Mouse (Mus musculus) liver, embryonic 13.5 days (tissue): Measurements from ENCODE around the gene Cdc37l1. TPM values are rescaled to one million over a fixed set of nuclear protein-coding genes. Genes with fewer than 3 reads are reported as not detected.
"Not testable (repeated sequence)": the region's sequence is repeated elsewhere in the genome, so short reads cannot be mapped to it uniquely, and the experiment has no call there.

Experiments
- ATAC-seq: fragments of 200-750 bp; cut with Nextera tagmentation; 2 replicates; pipeline ENCODE4 v1.8.0; 2017; ENCODE audit warnings: low read depth, mild to moderate bottlenecking, moderate number of reproducible peaks, moderate library complexity
- DNase-seq: peaks from one replicate; pipeline ENCODE4 v3.0.0; 2022
- H3K27ac ChIP-seq: fragments of 300-500 bp; sonication (generic); 2 replicates; pipeline ENCODE4 v1.5.1; 2015; ENCODE audit warnings: moderate library complexity, mild to moderate bottlenecking, inconsistent platforms
- H3K27me3 ChIP-seq: fragments of 300-500 bp; sonication (generic); 2 replicates; pipeline ENCODE4 v1.6.1; 2015; ENCODE audit warnings: mild to moderate bottlenecking, inconsistent platforms
- H3K36me3 ChIP-seq: fragments of 300-500 bp; sonication (generic); 2 replicates; pipeline ENCODE4 v1.6.1; 2015; ENCODE audit warnings: mild to moderate bottlenecking, inconsistent platforms
- H3K4me1 ChIP-seq: fragments of 300-500 bp; sonication (generic); replicated peaks from 2 replicates; pipeline ENCODE4 v1.6.1; 2015; ENCODE audit warnings: inconsistent platforms
- H3K4me2 ChIP-seq: fragments of 300-500 bp; sonication (generic); 2 replicates; pipeline ENCODE4 v1.6.1; 2015; ENCODE audit warnings: inconsistent platforms, mild to moderate bottlenecking, moderate library complexity
- H3K4me3 ChIP-seq: fragments of 300-500 bp; sonication (generic); replicated peaks from 2 replicates; pipeline ENCODE4 v1.5.1; 2015; ENCODE audit warnings: mild to moderate bottlenecking, inconsistent platforms
- H3K9ac ChIP-seq: fragments of 300-500 bp; sonication (generic); 2 replicates; pipeline ENCODE4 v1.6.1; 2015; ENCODE audit warnings: mild to moderate bottlenecking, inconsistent platforms
- H3K9me3 ChIP-seq: fragments of 300-500 bp; sonication (generic); replicated peaks from 2 replicates; pipeline ENCODE4 v1.6.1; 2016; ENCODE audit warnings: inconsistent platforms
- WGBS: fragments of 180-500 bp; shearing (Covaris S2); methylation state at CpG from one replicate; pipeline ENCODE4 v1.1.7; 2015; ENCODE audit not compliant: insufficient replicate concordance; 5-methylcytosine and 5-hydroxymethylcytosine counted together
- polyA plus RNA-seq: library from polyadenylated mRNA; unstranded; fragments of >200 nt; fragmentation: Nextera tagmentation; extraction: Ambion mirVana; gene quantifications from 2 replicates; pipeline ENCODE4 v1.2.1, GENCODE M21; 2015

The Cdc37l1 gene
- polyA plus RNA-seq, 1 experiment from 2014 or later = 10.4 TPM

- WGBS = 52% methylated on average over 11 of the region's 11 CpGs
- no peaks in the 10 kb centered on the region for H3K36me3 ChIP-seq
- H3K4me2 ChIP-seq = no peak overlapping the region
- H3K4me1 ChIP-seq = peaks cover 5% of the 10 kb centered on the region; the same call in 1 of the 2 replicates
- H3K27me3 ChIP-seq = peaks cover 19% of the 10 kb centered on the region
- H3K4me3 ChIP-seq = no peak overlapping the region
- ATAC-seq = no peak
- H3K9ac ChIP-seq = no peak overlapping the region
- H3K9me3 ChIP-seq = no peaks in the 10 kb centered on the region
- no peak overlapping the region for H3K27ac ChIP-seq
- DNase-seq = no peak
These were observed 19.9 kb upstream of the Cdc37l1 start for GRCm38 (mm10) chr19:28970251-28970650.

- DNase-seq = peak; percentile 59
- Histone ChIP-seq H3K4me1 (peaks cover 3% of the 10 kb centered on the region; the same call in 1 of the 2 replicates), H3K9ac (peak overlapping the region; percentile 41), H3K27ac (no peak overlapping the region), H3K27me3 (peaks cover 13% of the 10 kb centered on the region), H3K36me3 (no peaks in the 10 kb centered on the region), H3K4me3 (peak overlapping the region; percentile 45), H3K9me3 (no peaks in the 10 kb centered on the region), H3K4me2 (peak overlapping the region; percentile 64)
- 0 out of 2 replicates have a peak, but pooled peaks have one; percentile 34 for ATAC-seq
- 18% methylated on average over 35 of the region's 35 CpGs for WGBS
These were observed 15.1 kb upstream of the Cdc37l1 start for GRCm38 (mm10) chr19:28974862-28975611.

GRCm38 (mm10) chr19:28982617-28983016 is 7.5 kb upstream of the Cdc37l1 start:
- Histone ChIP-seq H3K27ac (no peak overlapping the region), H3K4me2 (no peak overlapping the region), H3K9ac (no peak overlapping the region), H3K27me3 (peaks cover 11% of the 10 kb centered on the region; the same call in 1 of the 2 replicates), H3K4me1 (no peaks in the 10 kb centered on the region), H3K36me3 (no peaks in the 10 kb centered on the region), H3K9me3 (no peaks in the 10 kb centered on the region), H3K4me3 (no peak overlapping the region)
- no peak for ATAC-seq
- no peak for DNase-seq
- WGBS = 60% methylated on average over 7 of the region's 7 CpGs

GRCm38 (mm10) chr19:28989515-28989914 is 637 bp upstream of the Cdc37l1 start:
- H3K4me1 ChIP-seq = peaks cover 22% of the 10 kb centered on the region
- H3K4me3 ChIP-seq = peak overlapping the region; percentile 89
- H3K36me3 ChIP-seq = peaks cover 14% of the 10 kb centered on the region
- H3K9ac ChIP-seq = peak overlapping the region; percentile 96
- peak overlapping the region; percentile 82 for H3K4me2 ChIP-seq
- peaks cover 11% of the 10 kb centered on the region; the same call in 1 of the 2 replicates for H3K27me3 ChIP-seq
- H3K9me3 ChIP-seq = no peaks in the 10 kb centered on the region
- no peak for ATAC-seq
- 52% methylated on average over 8 of the region's 8 CpGs for WGBS
- H3K27ac ChIP-seq = peak overlapping the region; percentile 90; the same call in 1 of the 2 replicates
- no peak for DNase-seq

GRCm38 (mm10) chr19:28990590-28991221 is 554 bp downstream of the Cdc37l1 start:
- under 1% methylated on average over 41 of the region's 41 CpGs for WGBS
- H3K4me2 ChIP-seq = peak overlapping the region; percentile 82
- H3K27ac ChIP-seq = peak overlapping the region; percentile 90
- H3K4me1 ChIP-seq = peaks cover 27% of the 10 kb centered on the region
- no peak for DNase-seq
- peaks cover 10% of the 10 kb centered on the region; the same call in 1 of the 2 replicates for H3K27me3 ChIP-seq
- ATAC-seq = peak; percentile 44
- H3K4me3 ChIP-seq = peak overlapping the region; percentile 89
- peak overlapping the region; percentile 96 for H3K9ac ChIP-seq
- H3K36me3 ChIP-seq = peaks cover 26% of the 10 kb centered on the region
- no peaks in the 10 kb centered on the region for H3K9me3 ChIP-seq

- Histone ChIP-seq H3K27ac (peak overlapping the region; percentile 90), H3K36me3 (peaks cover 31% of the 10 kb centered on the region), H3K9ac (peak overlapping the region; percentile 96), H3K4me2 (peak overlapping the region; percentile 82), H3K4me1 (peaks cover 27% of the 10 kb centered on the region), H3K9me3 (no peaks in the 10 kb centered on the region), H3K27me3 (peaks cover 7% of the 10 kb centered on the region; the same call in 1 of the 2 replicates), H3K4me3 (peak overlapping the region; percentile 89)
- DNase-seq = no peak
- no peak for ATAC-seq
- 53% methylated on average over 5 of the region's 5 CpGs for WGBS
These were observed 1.2 kb downstream of the Cdc37l1 start for GRCm38 (mm10) chr19:28991391-28991790.

- peaks cover 45% of the 10 kb centered on the region for H3K36me3 ChIP-seq
- no peak overlapping the region for H3K9ac ChIP-seq
- ATAC-seq (no peak), DNase-seq (no peak)
- peaks cover 20% of the 10 kb centered on the region for H3K4me1 ChIP-seq
- H3K27ac ChIP-seq = no peak overlapping the region
- no peak overlapping the region for H3K4me2 ChIP-seq
- H3K9me3 ChIP-seq = no peaks in the 10 kb centered on the region
- no peak overlapping the region for H3K4me3 ChIP-seq
- H3K27me3 ChIP-seq = no peaks in the 10 kb centered on the region
- WGBS = 87% methylated on average over 7 of the region's 7 CpGs
These were observed 4.7 kb downstream of the Cdc37l1 start for GRCm38 (mm10) chr19:28994870-28995269.

GRCm38 (mm10) chr19:28995366-28995765 is 5.2 kb downstream of the Cdc37l1 start:
- Histone ChIP-seq H3K36me3 (peaks cover 50% of the 10 kb centered on the region), H3K4me1 (peaks cover 20% of the 10 kb centered on the region), H3K9ac (no peak overlapping the region), H3K4me3 (no peak overlapping the region), H3K4me2 (no peak overlapping the region), H3K27ac (no peak overlapping the region), H3K27me3 (no peaks in the 10 kb centered on the region), H3K9me3 (no peaks in the 10 kb centered on the region)
- DNase-seq (no peak), ATAC-seq (no peak)
- WGBS = 52% methylated on average over 5 of the region's 5 CpGs

GRCm38 (mm10) chr19:28997976-28998630 is 8.0 kb downstream of the Cdc37l1 start:
- H3K27me3 ChIP-seq = no peaks in the 10 kb centered on the region
- no peak overlapping the region for H3K27ac ChIP-seq
- no peak for ATAC-seq
- peaks cover 62% of the 10 kb centered on the region for H3K36me3 ChIP-seq
- DNase-seq = no peak
- H3K4me1 ChIP-seq = peaks cover 5% of the 10 kb centered on the region; the same call in 1 of the 2 replicates
- no peaks in the 10 kb centered on the region for H3K9me3 ChIP-seq
- WGBS = 85% methylated on average over 4 of the region's 4 CpGs
- no peak overlapping the region for H3K4me2 ChIP-seq
- H3K4me3 ChIP-seq = no peak overlapping the region
- no peak overlapping the region for H3K9ac ChIP-seq

GRCm38 (mm10) chr19:29000321-29000720 is 10.2 kb downstream of the Cdc37l1 start:
- not testable (repeated sequence) for H3K9me3 ChIP-seq, H3K4me1 ChIP-seq, H3K4me3 ChIP-seq, H3K4me2 ChIP-seq, H3K27ac ChIP-seq, ATAC-seq, H3K27me3 ChIP-seq, DNase-seq, H3K9ac ChIP-seq
- peaks cover 52% of the 10 kb centered on the region for H3K36me3 ChIP-seq
- WGBS = 88% methylated on average over 16 of the region's 16 CpGs

- Histone ChIP-seq H3K9ac (no peak overlapping the region), H3K27me3 (no peaks in the 10 kb centered on the region), H3K27ac (no peak overlapping the region), H3K4me3 (no peak overlapping the region), H3K4me1 (no peaks in the 10 kb centered on the region), H3K4me2 (no peak overlapping the region), H3K36me3 (peaks cover 55% of the 10 kb centered on the region), H3K9me3 (no peaks in the 10 kb centered on the region)
- no peak for DNase-seq
- no peak for ATAC-seq
- 78% methylated on average over 3 of the region's 3 CpGs for WGBS
These were observed 18.0 kb downstream of the Cdc37l1 start for GRCm38 (mm10) chr19:29008069-29008706.
